In the genomic region with DNA sequence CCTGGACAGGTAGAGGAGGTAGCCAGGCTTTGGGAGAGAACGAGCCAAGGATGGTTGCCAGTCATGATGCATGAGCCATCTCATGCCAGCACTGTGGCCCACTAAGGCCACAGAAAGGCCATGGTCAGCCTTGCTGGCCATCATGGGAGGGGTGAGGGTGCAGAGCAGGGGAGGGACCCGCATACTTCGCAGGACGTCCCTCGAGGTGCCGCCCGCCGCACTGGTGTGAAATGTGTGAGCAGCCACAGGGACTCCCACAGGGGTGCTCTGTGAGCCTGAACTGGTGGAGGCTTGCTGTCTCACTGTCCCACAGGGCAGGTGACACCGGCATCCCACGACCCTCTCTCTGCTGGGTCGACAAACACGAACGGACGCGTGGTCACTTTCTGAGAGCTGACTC, we compare ENCODE assay signal across 18 mouse cellular contexts.
"Had no signal": no experiment of that assay in that cellular context is flagged by ENCODE, and none has a peak within 500 bp of the region (broad histone marks: within the 10 kb centered on the region; RNA-seq: fewer than 3 reads in every experiment).

No protein-coding gene starts in this region.

- H3K27ac ChIP-seq: layer of hippocampus, adult 2 months; left cerebral cortex, adult 2 months; liver, embryonic 13.5 days; lung, embryonic 15.5 days; macrophage had no signal

- H3K4me2 ChIP-seq: limb, embryonic 15.5 days; liver, embryonic 13.5 days; lung, embryonic 15.5 days; midbrain, embryonic 12.5 days had no signal

- DNase-seq: kidney, postnatal 10 days; kidney, postnatal 4 days; liver, embryonic 13.5 days; liver, postnatal 0 days; lung, postnatal 14 days; retina, postnatal 1 day; right cerebral cortex, postnatal 4 days; spleen, adult 18-20 months; thymus, adult 18-20 months; thymus, postnatal 14 days had no signal

- H3K4me3 ChIP-seq: layer of hippocampus, adult 2 months; left cerebral cortex, adult 2 months; limb, embryonic 15.5 days; liver, embryonic 13.5 days; lung, embryonic 15.5 days; megakaryocyte, embryonic 14.5 days; midbrain, embryonic 12.5 days had no signal

- ATAC-seq: liver, postnatal 0 days; midbrain, embryonic 16.5 days had no signal

- H3K9me3 ChIP-seq: limb, embryonic 15.5 days; liver, embryonic 13.5 days; lung, embryonic 15.5 days; megakaryocyte, embryonic 14.5 days; midbrain, embryonic 12.5 days had no signal

- H3K9ac ChIP-seq: limb, embryonic 15.5 days; liver, embryonic 13.5 days; liver, postnatal 0 days; lung, embryonic 15.5 days; midbrain, embryonic 12.5 days had no signal

- H3K27me3 ChIP-seq: limb, embryonic 15.5 days; liver, embryonic 13.5 days; lung, embryonic 15.5 days; midbrain, embryonic 12.5 days had no signal
